Mouse (Mus musculus): ENCODE results near the gene Ms4a4d. TPM values are rescaled to one million over a fixed set of nuclear protein-coding genes. Genes with fewer than 3 reads are reported as not detected.

Ms4a4d gene
- polyA plus RNA-seq (2017; shearing (Covaris generic)): 1 to 10 TPM; 1.5 to 2.8 TPM

DNA sequence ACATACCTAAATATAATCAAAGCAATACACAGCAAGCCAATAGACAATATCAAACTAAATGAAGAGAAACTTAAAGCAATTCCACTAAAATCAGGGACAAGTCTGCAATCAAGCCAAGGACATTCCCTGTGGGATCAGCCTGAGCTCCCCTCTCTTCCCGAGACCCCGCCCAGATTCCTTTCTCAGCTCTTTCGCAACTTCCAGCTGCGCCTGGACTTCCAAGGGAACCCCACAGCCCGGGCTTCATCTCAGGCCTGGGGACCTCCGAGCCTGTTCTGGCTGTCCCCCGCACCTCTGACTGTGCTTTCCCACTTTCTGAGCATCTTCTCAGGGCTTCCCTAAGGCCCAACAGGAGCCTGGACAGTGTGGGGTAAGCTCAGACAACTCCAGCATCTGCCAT, at the start of gene Ms4a4d:
Gene Ms4a4d, plus strand, starts transcription at position 209 of the 400 bp plus-strand sequence.

GRCm38 (mm10) chr19:11516246-11516645, 20.4 kb upstream of the Ms4a4d start, which contains the start of gene Ms4a6b:
Ms4a6b (plus strand) TSS chr19:11516512.

GRCm38 (mm10) chr19:11604603-11605002, 68.0 kb downstream of the Ms4a4d start, which contains the start of gene Ms4a6d:
Ms4a6d (minus strand) TSS chr19:11604849.

Other genes starting within 250 kb of the Ms4a4d start
- under 1 TPM in 1 of 2 experiments, not detected in 1; 0.28 TPM for gene Ms4a14, start 222.3 kb upstream of the Ms4a4d start, polyA plus RNA-seq (2017; shearing (Covaris generic))
- 1 to 10 TPM in 1 of 2 experiments, under 1 TPM in 1; 0.95 to 4.4 TPM for gene Ms4a7, start 200.7 kb upstream of the Ms4a4d start, polyA plus RNA-seq (2017; shearing (Covaris generic))
- gene Ms4a4a, start 161.3 kb upstream of the Ms4a4d start, polyA plus RNA-seq (2017; shearing (Covaris generic)): 1 to 10 TPM in 1 of 2 experiments, under 1 TPM in 1; 0.72 to 6.9 TPM
- gene Ms4a4c, start 132.0 kb upstream of the Ms4a4d start, polyA plus RNA-seq (2017; shearing (Covaris generic)): 100 to 1,000 TPM in 1 of 2 experiments, 10 to 100 TPM in 1; 39.1 to 113 TPM
- 1,000 to 10,000 TPM; 3,085 to 3,790 TPM for gene Ms4a4b, start 93.2 kb upstream of the Ms4a4d start, polyA plus RNA-seq (2017; shearing (Covaris generic))
- 1 to 10 TPM; 9.0 to 9.1 TPM for gene Ms4a6c, start 67.4 kb upstream of the Ms4a4d start, polyA plus RNA-seq (2017; shearing (Covaris generic))
- gene Gm8369, start 50.9 kb upstream of the Ms4a4d start, polyA plus RNA-seq (2017; shearing (Covaris generic)): 100 to 1,000 TPM; 283 to 529 TPM
- gene Ms4a6b, start 20.3 kb upstream of the Ms4a4d start, polyA plus RNA-seq (2017; shearing (Covaris generic)): 100 to 1,000 TPM; 907 to 938 TPM
- gene Ms4a6d, start 68.0 kb downstream of the Ms4a4d start, polyA plus RNA-seq (2017; shearing (Covaris generic)): 10 to 100 TPM in 1 of 2 experiments, 1 to 10 TPM in 1; 9.3 to 10.1 TPM
- gene Ms4a2, start 86.9 kb downstream of the Ms4a4d start, polyA plus RNA-seq (2017; shearing (Covaris generic)): under 1 TPM in 1 of 2 experiments, not detected in 1; 0.47 TPM
- gene Ms4a3, start 104.0 kb downstream of the Ms4a4d start, polyA plus RNA-seq (2017; shearing (Covaris generic)): not detected
- not detected for gene Oosp2, start 123.8 kb downstream of the Ms4a4d start, polyA plus RNA-seq (2017; shearing (Covaris generic))
- gene Oosp1, start 154.3 kb downstream of the Ms4a4d start, polyA plus RNA-seq (2017; shearing (Covaris generic)): under 1 TPM in 1 of 2 experiments, not detected in 1; 0.26 TPM
- gene Oosp3, start 160.3 kb downstream of the Ms4a4d start, polyA plus RNA-seq (2017; shearing (Covaris generic)): under 1 TPM in 1 of 2 experiments, not detected in 1; 0.44 TPM
- gene Gif, start 210.8 kb downstream of the Ms4a4d start, polyA plus RNA-seq (2017; shearing (Covaris generic)): not detected
- gene Mrpl16, start 233.6 kb downstream of the Ms4a4d start, polyA plus RNA-seq (2017; shearing (Covaris generic)): 10 to 100 TPM; 45.1 to 47.2 TPM